Mouse (Mus musculus) monocyte, adult 2 months (primary cell): ENCODE results near the gene Scnn1g.

Source experiments
- DNase-seq, 2 experiments: peaks; one replicate each; pipeline ENCODE4 v3.0.0; 2022; ENCODE audit warnings: low spot score in 2 of 2, low read depth in 1 of 2

The Scnn1g gene

GRCm38 (mm10) chr7:121734171-121734831, at the start of gene Scnn1g:
Gene Scnn1g, plus strand, starts transcription at chr7:121734479.
- DNase-seq = peak; percentile 17 to 31

- DNase-seq = no peak
These were observed 48.9 kb upstream of the Scnn1g start for GRCm38 (mm10) chr7:121685140-121685984.

- no peak for DNase-seq
These were observed 44.9 kb upstream of the Scnn1g start for GRCm38 (mm10) chr7:121689338-121689737.

GRCm38 (mm10) chr7:121691803-121692202, 42.5 kb upstream of the Scnn1g start:
- no peak for DNase-seq

GRCm38 (mm10) chr7:121697170-121697569, 37.1 kb upstream of the Scnn1g start:
- no peak for DNase-seq

GRCm38 (mm10) chr7:121697574-121697973, 36.7 kb upstream of the Scnn1g start:
- DNase-seq = no peak

- no peak for DNase-seq
These were observed 35.1 kb upstream of the Scnn1g start for GRCm38 (mm10) chr7:121699218-121699617.

GRCm38 (mm10) chr7:121700480-121700879, 33.8 kb upstream of the Scnn1g start:
- DNase-seq = no peak

- no peak for DNase-seq
These were observed 32.3 kb upstream of the Scnn1g start for GRCm38 (mm10) chr7:121701983-121702382.

- no peak for DNase-seq
These were observed 29.2 kb upstream of the Scnn1g start for GRCm38 (mm10) chr7:121705051-121705450.

GRCm38 (mm10) chr7:121706411-121707072, 27.7 kb upstream of the Scnn1g start:
- peak in 1 of 2 experiments; percentile 6 for DNase-seq

GRCm38 (mm10) chr7:121707073-121707667, 27.1 kb upstream of the Scnn1g start, which contains the start of gene Usp31:
Gene Usp31, minus strand, starts transcription at chr7:121707253.
- peak; percentile 82 to 86 for DNase-seq

GRCm38 (mm10) chr7:121711171-121711570, 23.1 kb upstream of the Scnn1g start:
- DNase-seq = no peak

GRCm38 (mm10) chr7:121717031-121717430, 17.2 kb upstream of the Scnn1g start:
- DNase-seq = no peak

GRCm38 (mm10) chr7:121730225-121730624, 4.1 kb upstream of the Scnn1g start:
- DNase-seq = no peak

- no peak for DNase-seq
These were observed 3.5 kb downstream of the Scnn1g start for GRCm38 (mm10) chr7:121737511-121738415.

- no peak for DNase-seq
These were observed 16.0 kb downstream of the Scnn1g start for GRCm38 (mm10) chr7:121750244-121750643.

- DNase-seq = no peak
These were observed 20.5 kb downstream of the Scnn1g start for GRCm38 (mm10) chr7:121754748-121755147.

- DNase-seq = no peak
These were observed 29.0 kb downstream of the Scnn1g start for GRCm38 (mm10) chr7:121763328-121763727.

- no peak for DNase-seq
These were observed 33.6 kb downstream of the Scnn1g start for GRCm38 (mm10) chr7:121767900-121768299.
